Mouse (Mus musculus): ENCODE data around the gene Wnt11.
A peak's percentile ranks its signal among the peaks of the same experiment; 100 is the strongest.

Wnt11 gene

DNA sequence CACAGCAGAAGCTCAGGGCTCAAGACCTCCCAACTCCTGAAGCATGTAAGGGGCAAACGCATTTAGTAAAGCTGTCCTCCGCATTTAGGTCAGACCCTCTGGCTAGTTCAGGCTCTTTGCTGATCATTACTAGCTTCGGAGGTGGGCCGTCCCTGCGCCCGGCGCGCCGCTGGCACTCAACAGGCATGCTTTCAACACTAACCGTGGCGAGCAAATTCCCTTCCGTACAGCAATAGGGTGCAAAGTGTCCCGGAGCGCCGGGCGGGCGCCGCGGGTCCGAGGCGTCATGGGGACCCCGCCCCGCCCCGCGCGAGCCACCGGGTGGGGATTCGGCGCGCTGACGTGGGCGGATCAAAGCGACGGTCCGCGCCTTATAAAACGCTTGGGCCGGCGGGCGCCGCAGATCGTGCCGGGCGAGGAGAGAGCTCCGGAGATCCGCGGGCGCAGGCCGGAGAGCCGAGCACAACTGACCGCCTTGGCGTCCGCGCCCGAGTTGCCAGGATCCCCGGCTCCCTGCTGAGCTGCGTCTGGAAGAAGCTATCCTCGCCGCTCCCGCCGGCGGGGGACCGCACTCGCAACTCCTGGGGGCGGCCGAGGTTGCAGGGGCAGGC, at the start of gene Wnt11:
Gene Wnt11 (plus strand): TSS at position 402 of the 611 bp plus-strand sequence.
- DNase-seq: peak; percentile 74

DNA sequence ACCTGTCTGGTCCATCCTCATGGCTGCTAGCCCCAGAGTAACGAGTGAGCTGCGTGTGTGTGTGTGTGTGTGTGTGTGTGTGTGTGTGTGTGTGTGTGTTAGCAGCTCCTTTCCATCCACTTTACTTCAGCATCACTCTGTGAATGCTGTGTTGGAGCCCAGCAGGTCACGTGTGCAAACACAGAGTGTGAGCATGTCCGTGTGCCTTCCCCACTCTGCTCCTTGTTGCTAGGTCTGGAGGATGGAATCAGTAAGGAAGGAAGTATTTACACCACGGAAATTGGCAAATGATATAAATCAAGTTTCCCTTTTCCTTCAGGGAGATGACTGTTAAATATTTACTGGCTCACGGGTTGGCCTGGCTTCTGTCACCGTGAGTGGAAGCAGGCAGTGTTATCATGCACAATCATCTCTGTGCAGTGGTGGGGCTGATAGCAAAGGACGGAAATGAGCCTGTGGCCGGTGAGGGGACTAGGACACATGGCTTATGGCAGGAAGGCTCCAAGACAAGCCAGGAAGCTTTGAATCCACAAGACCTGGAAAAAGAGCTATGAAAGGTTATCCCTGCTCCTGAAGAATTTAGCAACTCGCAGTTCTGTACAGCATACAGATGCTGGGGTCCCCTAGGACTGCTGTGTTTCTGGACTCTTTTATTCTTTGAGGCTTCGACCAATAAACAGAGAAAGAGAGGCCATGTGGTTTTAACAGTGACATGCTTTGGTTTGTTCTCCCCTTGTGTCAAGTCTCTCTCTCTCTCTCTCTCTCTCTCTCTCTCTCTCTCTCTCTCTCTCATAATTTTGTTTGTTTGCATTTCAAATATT, 47.9 kb upstream of the Wnt11 start:
- DNase-seq: no peak

DNA sequence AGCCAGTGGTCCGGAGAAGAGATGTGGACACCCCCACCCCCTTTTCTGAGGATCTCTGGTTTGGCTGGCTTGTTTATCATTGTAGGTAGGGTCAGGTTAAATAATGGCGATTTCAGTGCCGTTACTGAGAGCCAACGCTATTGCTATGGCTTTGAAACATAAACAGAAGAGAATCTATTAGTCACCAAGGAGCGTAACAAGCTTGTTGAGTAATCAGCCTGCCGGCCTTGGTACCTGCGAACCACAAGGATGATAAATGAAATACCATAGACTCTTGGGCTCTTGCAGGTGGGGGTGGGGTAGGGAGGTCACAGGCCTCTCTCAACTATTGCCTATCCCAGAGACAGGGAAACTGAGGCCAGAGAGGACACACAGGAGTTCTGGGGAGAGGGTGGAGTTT, 46.2 kb upstream of the Wnt11 start:
- DNase-seq: no peak

DNA sequence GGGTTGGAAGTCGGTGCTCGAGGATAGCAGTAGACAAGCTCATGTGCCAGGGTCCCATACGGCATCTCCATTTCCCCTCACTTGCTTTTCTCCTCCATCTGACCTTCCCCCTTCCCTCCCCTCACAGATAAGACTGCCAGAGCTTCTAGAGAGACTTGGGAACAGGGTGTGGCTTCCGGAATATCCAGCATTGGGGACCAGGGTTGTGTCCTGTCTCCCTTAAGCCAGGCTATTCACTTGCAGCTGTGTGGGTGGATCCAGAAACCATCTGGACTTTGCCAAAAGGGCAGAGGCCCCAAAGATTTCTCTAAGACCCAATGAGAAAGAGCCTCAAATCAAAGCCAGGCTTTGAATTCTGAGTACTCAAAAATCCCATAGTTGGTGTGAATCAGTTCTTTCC, 45.8 kb upstream of the Wnt11 start:
- DNase-seq: no peak

DNA sequence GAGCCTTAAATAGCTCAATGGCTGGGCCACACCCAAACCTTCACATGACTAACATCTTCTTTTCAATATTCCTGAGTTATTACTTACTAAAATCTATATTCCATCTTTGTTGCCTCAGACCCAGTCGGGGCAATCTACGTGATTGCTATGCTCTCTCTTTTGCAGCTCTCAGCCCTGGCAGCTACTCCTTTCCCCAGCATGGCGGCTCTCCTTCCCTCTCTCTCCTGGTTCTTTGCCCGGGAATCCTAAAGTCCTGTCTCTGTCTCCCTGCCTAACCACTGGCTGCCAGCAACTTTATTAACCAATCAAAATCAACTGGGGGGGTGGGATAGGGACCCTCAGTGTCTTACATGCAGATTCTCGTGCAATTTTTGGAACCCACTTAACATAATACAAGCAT, 43.0 kb upstream of the Wnt11 start:
- no peak for DNase-seq

DNA sequence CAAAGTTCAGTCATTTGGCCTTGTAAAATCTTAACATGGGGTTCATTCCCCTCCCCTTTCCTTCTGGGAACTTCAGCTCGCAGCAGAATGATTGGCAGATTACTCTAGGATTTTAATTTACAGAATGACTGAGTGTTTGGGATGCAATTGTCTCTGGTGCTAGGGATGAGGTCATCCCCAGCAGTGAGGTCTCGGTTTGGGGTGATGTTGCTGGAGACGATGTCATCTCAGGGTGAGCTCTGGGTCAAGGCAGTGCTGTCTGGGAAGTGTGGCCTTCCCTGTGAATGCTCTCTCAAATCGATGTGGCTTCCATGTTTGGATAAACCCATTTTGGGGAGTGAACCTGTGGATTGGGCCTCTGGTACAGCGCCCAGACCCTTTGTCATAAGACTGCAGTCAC, 41.1 kb upstream of the Wnt11 start:
- no peak for DNase-seq

DNA sequence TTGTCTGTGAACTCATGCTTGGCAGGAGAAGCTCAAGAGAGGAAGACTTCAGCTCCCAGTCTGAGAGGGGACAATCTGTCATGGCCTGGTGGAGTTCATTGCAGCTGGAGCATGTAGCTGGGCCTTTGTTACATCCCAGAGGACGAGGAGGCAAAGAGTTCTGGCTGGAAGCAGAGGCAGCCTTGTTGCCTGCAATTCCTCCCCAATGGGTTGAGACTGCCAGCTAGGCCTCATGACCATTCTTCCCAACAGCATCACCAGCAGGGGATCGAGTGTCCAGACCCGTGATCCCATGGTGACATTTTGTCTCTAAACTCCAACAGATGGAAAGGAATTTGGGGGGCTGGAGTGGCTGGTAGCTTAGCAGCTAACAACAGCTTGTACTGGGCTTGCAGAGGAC, 40.5 kb upstream of the Wnt11 start:
- DNase-seq: no peak

DNA sequence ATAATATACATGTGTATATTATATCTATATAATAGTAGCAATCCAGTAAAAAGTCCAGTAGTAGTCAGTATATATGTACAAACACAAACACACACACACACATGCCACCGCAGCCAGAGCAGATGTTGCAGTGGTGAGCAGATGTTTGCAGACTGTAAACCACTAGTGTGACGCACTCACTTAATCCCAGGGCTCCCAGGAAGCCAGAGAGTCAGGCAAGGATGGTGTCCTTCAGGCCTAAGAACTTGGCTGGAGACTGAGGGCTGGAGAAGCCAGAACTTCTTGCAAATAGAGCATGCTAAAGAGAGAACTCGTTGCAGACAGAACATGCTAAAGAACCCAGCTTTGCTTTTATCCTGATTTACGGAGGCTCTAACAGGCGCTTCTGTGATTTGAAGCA, 39.3 kb upstream of the Wnt11 start:
- DNase-seq: no peak

DNA sequence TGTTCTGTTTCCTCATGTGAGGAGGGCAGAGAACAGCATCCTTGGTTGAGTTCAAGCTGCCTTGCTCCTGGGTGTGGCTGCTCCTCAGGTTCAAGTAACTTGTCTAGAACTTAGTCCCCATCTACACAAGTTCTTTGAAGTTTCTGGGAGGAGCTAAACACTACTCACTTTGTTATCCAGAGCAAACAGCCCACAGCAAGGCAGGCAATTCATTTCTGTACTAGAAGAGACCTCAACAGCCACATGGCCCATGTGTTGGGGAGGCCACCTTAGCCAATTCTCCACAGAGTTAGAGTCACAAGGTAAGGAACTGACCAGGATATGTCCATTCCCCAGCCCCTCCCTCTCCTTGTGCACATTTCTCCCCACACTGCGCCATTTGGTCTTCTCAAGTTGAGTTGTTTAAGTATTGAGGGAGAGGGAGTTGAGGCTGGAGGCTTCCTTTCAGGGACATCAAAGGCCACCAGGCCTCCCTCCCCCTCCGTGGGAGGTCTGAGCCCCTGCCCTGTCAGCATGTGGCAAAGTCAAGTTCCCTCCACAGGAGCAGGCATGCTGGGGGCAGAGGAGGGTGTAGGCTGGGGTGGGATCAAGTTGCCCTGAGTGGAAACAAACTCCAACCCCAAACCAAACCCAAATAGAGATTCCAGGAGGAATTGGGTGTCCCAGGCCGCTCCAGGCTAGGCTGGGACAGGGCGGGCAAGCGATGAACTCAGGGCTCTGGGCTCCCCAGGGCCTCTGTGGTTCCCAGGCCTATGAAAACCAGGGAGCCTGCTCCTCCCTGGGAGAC, 37.4 kb upstream of the Wnt11 start:
- no peak for DNase-seq

DNA sequence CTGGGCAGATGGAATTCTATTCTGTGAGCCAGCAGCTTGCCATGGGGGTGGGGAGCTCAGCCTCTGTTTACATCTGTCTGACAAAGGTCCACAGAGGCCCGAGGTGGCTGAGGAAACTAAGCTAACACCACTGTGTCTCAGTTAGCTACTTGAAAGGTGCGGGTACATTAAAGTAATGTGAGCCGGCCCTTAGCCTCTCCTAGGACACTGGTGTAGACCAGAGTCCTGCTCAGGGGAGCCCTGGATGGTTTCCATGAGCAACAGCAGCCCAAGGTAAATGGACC, 36.8 kb upstream of the Wnt11 start:
- DNase-seq: no peak

DNA sequence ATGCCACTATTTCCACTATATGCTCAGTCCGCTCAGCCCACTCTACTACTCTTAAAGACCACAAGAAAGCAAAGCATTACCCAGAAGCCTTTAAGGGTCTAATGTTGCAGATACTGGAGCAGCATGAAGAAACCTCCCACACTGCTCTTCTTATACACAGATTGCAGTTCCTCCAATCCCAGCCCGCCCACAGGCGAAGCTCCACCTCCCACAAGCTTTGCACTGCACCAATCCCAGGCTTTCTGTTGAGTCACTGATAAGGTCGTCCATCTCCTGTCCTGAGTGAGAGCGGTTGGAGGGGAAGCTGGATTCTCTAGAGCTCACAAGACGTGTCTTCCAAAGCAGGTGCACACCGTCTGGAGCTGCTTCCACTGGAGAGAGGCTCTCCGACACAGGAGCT, 34.5 kb upstream of the Wnt11 start:
- DNase-seq: no peak

DNA sequence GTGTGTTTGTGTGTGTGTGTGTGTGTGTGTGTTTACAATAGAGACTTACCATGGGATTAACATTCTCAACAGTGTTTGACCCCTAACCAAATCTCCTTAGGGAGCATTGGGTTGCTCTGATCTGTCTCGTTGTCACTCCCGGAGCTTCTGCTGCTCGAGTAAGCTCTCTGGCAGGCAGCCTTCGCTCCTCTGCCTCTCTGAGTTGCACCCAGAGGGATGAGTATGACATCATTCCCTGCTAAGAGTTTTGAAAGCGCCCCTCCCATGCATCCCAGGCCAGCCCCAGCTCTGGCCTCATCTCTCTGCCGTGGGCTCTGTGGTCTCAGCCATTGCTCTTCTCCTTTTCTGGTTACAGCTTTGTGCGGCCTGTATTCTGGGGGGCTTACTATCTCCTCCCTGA, 33.8 kb upstream of the Wnt11 start:
- DNase-seq: no peak

DNA sequence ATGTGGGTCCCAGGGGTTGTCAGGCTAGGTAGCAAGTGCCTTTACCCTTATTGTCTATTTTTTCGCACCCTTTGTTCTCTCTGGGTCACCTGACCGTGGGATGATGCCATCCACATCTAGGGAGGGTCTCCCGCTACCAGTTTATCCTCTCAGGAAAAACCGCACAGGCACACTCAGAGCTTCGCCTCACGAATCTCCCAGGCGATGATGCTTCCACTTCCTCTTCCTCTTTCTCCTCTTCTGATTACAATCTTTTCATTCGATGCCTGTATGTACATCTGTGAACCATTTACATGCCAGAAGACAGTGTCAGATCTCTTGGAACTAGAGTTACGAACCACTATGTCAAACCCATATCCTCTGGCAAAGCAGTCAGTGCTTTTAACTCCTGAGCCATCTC, 31.7 kb upstream of the Wnt11 start:
- DNase-seq: no peak

DNA sequence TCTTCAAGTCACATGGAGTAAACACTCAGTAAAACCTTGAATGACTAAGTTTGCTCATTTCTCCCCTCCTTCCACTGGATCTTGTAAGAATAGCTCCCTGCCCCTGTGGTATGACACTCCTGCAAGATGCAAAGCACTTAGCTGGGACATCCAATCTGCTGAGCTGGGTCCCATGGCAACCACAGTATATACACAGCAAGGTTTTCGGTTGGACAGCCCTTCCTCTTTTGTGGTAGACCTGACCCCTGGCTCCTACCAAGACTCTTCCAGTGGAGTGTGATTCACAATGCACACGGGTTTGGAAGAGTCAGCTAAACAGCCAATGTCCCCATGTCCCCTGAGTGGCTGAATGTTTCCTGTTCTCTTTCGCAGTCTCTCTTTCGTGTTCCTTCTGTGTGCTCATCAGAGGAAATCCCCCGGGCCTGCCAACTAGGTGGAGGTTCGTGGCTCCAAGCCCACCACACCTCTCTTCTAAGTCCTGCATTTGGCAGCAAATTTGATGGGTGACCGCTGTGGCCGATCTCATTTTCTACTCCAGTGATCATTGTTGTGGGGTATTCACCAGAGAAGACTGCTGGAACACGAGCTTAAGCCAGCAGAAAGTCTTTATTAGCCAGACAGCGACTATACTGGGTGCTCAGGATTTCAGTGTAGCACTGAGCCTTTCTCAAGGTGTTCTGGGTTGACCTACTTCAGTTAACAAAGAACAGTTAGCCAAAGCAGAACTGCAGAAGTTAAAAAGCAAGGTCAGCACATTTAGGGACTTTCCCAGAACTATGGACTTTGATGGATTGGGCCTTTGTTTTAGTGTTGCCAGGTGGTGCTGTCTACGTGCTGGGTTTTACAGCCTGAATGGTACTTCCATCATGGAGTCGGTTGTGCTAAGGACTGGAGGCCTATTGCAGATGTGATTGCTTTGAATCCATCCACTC, 29.8 kb upstream of the Wnt11 start:
- DNase-seq: no peak

DNA sequence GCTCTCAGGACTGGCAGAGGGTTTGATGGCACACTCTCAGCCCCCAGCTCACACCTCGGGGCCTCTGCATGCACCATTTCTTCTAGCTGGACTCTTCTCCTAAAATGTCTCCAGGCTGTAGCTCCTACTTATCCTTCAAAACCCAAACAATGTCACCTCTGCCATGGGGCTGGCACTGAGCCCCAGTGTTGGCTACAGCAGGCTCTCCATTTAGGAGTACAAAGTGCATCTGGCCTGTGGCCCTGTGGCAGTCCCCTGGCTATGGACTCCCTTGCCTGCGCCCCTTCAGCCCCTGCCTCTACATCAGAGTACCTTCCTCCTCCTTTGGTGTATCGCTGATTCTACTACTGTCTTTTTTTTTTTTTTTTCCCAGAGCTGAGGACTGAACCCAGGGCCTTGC, 28.0 kb upstream of the Wnt11 start:
- no peak for DNase-seq

DNA sequence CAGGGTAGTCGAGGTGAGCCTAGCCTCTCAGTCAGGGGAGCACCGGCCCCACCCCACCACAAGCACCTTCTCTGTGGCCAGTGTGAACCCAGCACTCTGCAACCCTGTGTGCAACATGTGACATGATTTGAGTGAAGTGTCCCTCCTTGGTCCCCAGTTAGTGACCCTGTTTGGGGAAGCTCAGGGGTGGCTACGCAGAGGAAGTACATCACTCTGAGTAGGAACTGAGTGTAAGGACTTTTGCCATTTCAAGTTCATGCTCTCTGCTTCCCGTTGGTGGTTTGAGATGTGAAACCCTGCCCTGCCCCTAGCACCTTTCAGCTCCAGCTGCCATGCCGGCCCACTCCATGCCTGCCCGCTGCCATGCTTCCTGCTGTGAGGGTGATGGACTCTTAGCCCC, 25.5 kb upstream of the Wnt11 start:
- DNase-seq: no peak

DNA sequence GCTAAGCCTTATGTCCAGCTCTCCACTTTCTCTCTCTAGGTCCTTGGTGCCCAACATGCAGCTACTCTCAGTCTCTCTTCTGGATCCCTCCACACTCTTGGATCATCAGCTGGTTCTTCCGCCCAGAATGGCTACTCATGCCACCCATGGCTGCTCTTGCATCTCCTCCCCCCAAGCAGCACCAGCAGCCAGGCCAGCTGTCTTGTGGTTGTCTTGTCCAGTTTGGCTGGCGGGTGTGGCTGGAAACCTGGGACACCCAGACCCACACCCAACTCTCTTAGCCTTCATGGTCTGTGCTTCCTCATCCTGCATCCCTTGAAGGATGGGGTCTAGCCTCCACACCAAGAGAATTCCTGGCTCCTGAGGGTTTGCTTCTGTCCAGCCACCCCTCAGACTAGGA, 24.3 kb upstream of the Wnt11 start:
- DNase-seq: no peak

DNA sequence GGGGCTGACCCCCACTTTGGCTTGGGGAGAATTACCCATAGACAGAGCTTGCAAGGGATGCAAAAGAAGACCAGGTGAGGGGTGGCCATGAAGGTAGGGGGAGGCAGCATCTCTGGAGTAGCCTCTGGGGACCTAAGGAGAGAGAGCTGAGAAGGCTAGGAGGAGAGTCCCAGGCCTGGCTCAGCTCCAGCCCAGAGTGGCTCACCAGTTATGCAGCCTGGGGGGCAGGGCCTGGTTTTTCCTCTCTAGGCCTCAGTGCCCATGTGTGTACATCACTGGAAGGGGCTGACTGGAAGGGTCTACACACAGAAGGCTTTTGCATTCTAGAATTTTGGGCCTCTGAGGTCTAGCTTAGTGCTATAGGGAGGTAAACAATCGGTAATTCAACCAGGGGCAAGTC, 14.4 kb upstream of the Wnt11 start:
- DNase-seq: no peak

DNA sequence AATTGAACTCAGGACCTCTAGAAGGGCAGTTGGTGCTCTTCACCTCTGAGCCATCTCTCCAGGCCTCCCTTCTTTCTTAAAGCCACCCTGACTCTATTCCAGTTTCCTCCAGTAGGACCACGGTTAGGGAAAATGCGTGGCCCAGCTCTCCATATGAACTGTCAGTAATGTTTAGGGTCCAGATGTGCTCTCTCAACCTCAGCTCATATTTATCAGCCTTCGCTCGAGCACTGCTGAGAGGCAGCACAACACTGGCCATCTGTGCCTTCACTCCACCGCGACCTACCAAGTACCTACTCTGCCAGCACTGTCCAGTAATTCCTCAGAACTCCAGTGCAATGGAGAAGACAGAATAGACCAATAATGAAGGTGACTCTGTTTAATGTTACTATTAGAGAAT, 12.0 kb upstream of the Wnt11 start:
- no peak for DNase-seq

DNA sequence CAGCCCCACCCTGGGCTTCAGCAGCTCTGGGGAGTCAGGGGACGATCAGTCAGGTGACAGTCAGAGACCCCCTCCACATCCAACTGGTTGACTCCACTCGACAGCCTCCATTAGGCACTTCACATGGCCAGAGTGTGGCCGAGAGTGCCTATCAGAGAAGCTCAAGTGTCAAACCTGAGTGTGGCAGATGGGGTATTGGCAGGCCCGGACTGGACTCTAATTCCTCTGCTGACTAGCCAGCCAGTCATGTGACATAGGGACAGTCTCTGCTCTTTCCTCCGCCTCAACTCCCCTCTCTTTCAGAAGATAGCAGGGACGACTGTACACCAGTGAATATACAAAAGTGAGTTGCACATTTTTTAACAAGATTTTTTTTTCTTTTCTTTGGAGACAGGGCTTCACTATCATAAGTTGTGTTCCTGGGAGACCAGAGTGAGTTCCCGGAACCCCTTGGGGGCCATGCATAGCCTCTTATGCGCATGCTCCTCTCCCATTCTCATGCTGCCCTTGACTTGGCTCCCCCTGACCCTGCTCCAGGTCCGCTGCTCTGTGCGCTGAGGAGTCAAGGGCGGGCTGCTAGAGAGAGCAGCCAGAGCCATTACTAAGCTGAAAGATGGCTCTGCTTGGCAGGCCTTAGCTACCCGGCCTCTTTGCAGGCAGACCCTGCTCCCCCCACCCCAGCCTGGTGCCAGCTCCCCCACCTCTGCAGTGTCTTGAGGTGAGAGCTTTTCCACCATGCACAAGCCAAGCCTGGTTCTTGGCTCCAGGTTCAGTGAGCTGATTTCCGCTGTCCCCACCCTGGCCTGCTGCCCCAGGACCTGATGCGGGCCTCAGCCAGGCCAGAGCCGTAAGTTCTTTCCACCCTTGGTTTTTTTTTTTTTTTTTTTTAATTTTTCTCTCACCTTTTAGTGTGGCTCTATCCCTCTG, 10.8 kb upstream of the Wnt11 start:
- no peak for DNase-seq

DNA sequence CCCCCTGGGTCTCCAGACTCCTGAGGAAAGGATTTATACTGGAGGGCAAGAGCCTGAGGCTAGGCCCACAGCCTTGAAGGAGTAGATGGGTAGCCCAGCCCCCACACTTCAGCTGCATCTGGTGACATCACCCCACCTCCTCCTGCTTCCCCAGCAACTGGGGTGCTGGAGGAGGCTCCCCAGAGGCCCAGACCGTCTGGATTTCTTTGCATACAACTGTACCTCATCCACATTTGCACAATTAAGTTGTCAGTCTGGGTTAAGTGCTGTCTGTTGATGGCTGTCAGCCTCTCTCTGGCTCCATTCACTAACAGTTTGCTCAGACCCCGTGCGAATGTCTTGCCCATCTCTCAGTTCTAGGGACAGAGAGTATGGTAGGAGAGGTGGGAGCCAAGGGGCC, 6.9 kb upstream of the Wnt11 start:
- DNase-seq: no peak

DNA sequence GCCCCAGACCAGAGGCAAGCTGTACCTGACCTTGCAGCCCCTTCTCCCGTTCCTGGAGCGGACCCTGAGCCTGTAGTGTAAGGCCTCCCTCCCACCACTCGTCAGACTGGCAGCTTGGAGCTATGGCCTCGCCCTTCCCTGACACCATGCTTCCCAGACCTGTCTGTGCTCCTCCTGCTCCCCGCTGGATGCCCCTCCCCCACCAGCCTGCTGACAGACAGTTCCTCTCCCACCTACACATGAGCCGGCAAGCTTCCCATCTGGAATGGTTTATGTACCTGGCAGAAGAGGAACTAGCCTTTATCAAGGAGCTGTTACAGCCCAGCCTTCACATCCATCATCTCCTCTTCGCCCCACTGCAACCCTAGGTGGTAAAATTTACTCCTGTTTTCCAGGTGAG, 6.0 kb upstream of the Wnt11 start:
- no peak for DNase-seq

All from kidney, postnatal 10 days (tissue).